Mouse (Mus musculus) left cerebral cortex, postnatal 10 days (tissue): Measurements from ENCODE around the gene Phlpp2. TPM values are rescaled to one million over a fixed set of nuclear protein-coding genes. Genes with fewer than 3 reads are reported as not detected.

Experiments used
- DNase-seq, 2 experiments: peaks; one replicate each; pipeline ENCODE4 v3.0.0; 2021 to 2022; ENCODE audit warnings: low spot score in 2 of 2, mixed read lengths in 1 of 2; ENCODE audit errors: extremely low spot score in 1 of 2
- intact Hi-C: fragments of 180-260 bp; cut with DNase I; formaldehyde crosslinking; loops from one replicate; pipeline ENCODE4 v1.15.1; 2025
- total RNA-seq, 2 experiments: library from RNA; stranded (reverse); gene quantifications; 2 replicates each; pipeline ENCODE4 v1.2.3; 2021

The Phlpp2 gene
- total RNA-seq, 2 experiments from 2014 or later, result 29.5 to 29.8 TPM

DNA sequence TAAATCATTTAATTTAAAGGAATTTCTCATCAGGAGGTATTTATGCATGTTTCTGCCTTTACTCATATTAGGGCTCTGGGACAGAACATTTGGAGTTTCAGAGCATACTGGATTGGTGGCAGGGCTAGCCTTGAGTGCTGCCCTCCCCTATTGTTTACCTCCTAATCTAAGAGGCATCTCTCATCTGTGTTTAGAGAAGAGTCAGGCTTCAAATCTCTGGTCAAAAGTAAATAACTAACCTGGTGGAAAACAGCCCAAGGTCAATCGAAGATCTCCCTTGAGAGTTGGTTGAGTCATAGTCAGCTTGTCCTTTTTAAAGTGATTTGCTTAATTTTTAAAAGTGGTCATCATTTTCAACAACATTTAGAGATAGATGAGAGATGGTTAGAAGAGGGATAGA, 124.6 kb downstream of the Phlpp2 start:
- intact Hi-C loops, result no loop called here
- DNase-seq, result no peak

Other genes with a start within 250 kb of the Phlpp2 start
- 10 to 100 TPM; 79.7 to 80.9 TPM for gene Ist1, start 175.3 kb upstream of the Phlpp2 start, total RNA-seq
- 10 to 100 TPM; 64.8 to 69.0 TPM for gene Zfp821, start 163.0 kb upstream of the Phlpp2 start, total RNA-seq
- 10 to 100 TPM; 35.0 to 40.3 TPM for gene Atxn1l, start 130.8 kb upstream of the Phlpp2 start, total RNA-seq
- gene Ap1g1, start 90.0 kb upstream of the Phlpp2 start, total RNA-seq, result 10 to 100 TPM; 92.9 to 95.8 TPM
- gene Marveld3, start 93.7 kb downstream of the Phlpp2 start, total RNA-seq, result under 1 TPM in 1 of 2 experiments, not detected in 1; 0.30 TPM
- gene Tat, start 121.9 kb downstream of the Phlpp2 start, total RNA-seq, result not detected
- gene Chst4, start 171.2 kb downstream of the Phlpp2 start, total RNA-seq, result not detected
- gene Zfp612, start 211.2 kb downstream of the Phlpp2 start, total RNA-seq, result 10 to 100 TPM; 19.1 to 22.5 TPM
- not detected for gene Gm21964, start 232.7 kb downstream of the Phlpp2 start, total RNA-seq
- gene Gm17720, start 234.2 kb downstream of the Phlpp2 start, total RNA-seq, result not detected